Comparison of ENCODE assay signal across 21 mouse cellular contexts in the genomic region with DNA sequence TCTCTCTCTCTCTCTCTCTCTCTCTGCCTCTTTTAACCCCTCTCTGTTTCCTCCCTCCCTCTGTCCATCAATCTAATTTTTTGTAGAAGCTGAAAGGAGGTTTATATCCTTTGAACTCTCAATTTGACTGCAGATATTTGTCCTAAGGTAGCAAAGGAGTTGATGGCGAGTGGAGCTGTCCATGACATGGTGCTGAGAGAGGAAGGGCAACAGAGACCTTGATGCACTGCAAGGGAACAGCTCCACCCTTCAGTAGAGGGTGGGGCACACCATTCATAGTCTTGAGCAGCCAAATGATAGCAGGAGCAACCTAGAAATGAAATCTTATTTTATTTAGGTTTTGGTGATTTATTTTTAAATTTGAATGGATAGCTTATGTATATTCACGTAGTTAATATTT. TPM values are rescaled to one million over a fixed set of nuclear protein-coding genes. Genes with fewer than 3 reads are reported as not detected.
DNase-seq lines count a peak whose midpoint lies in the region; ATAC-seq lines count a peak whose summit lies in the region.
"Had no signal": no experiment of that assay in that cellular context is flagged by ENCODE, and none has a peak within 500 bp of the region (broad histone marks: within the 10 kb centered on the region; RNA-seq: fewer than 3 reads in every experiment).

No protein-coding gene starts in this region.

- no peak overlapping the region for H3K9ac ChIP-seq in forebrain, embryonic 12.5 days
- H3K9ac ChIP-seq: heart, embryonic 12.5 days; lung, embryonic 15.5 days had no signal

- H3K4me2 ChIP-seq in forebrain, embryonic 12.5 days: no peak overlapping the region
- H3K4me2 ChIP-seq: heart, embryonic 12.5 days; lung, embryonic 15.5 days had no signal

- no peaks in the 10 kb centered on the region for H3K36me3 ChIP-seq in forebrain, embryonic 12.5 days (replicated peaks)
- H3K36me3 ChIP-seq: heart, embryonic 12.5 days; lung, embryonic 15.5 days had no signal

- peaks cover 5% of the 10 kb centered on the region; the same call in 1 of the 2 replicates for H3K4me1 ChIP-seq in forebrain, embryonic 12.5 days
- H3K4me1 ChIP-seq: heart, embryonic 12.5 days had no signal

- no peak overlapping the region for H3K4me3 ChIP-seq in forebrain, embryonic 12.5 days (replicated peaks)
- H3K4me3 ChIP-seq: heart, embryonic 12.5 days; lung, embryonic 15.5 days had no signal

- H3K27me3 ChIP-seq in forebrain, embryonic 12.5 days: no peaks in the 10 kb centered on the region
- H3K27me3 ChIP-seq: heart, embryonic 12.5 days; lung, embryonic 15.5 days had no signal

- peak; percentile 17 for DNase-seq in adrenal gland, postnatal 14 days
- no peak for DNase-seq in adrenal gland, adult 2 months
- peak; percentile 32 for DNase-seq in 416B (ENCODE audit: low read depth)
- peak; percentile 35 for DNase-seq in embryo, embryonic 10.5 days (ENCODE audit: low spot score)
- no peak for DNase-seq in right cerebral cortex, adult 18-20 months
- DNase-seq in frontal cortex, postnatal 14 days (ENCODE audit: low spot score in 2 of 2): no peak
- DNase-seq: adrenal gland, adult 8-10 months; cerebellum, adult 11-12 months; cerebellum, postnatal 36 days; kidney, adult 18-20 months; midbrain, embryonic 14.5 days; retina, postnatal 1 day; thymus, adult 18-20 months had no signal

- H3K27ac ChIP-seq in forebrain, embryonic 12.5 days: no peak overlapping the region
- H3K27ac ChIP-seq: lung, embryonic 15.5 days had no signal

- peak; percentile 37; the same call in 1 of the 2 replicates for ATAC-seq in megakaryocyte progenitor cell, adult 5-6 weeks (replicated peaks; ENCODE audit: poor library complexity)
- no peak for ATAC-seq in forebrain, embryonic 12.5 days (ENCODE audit: low FRiP score)
- ATAC-seq: forebrain, embryonic 14.5 days had no signal

- whole genome bisulfite sequencing in forebrain, embryonic 12.5 days: 69% methylated on average over 2 of the region's 2 CpGs

- no peaks in the 10 kb centered on the region for H3K9me3 ChIP-seq in forebrain, embryonic 12.5 days
- H3K9me3 ChIP-seq: heart, embryonic 12.5 days; lung, embryonic 15.5 days had no signal

RNA-seq across cellular contexts. Expression of a gene that starts 55.1 kb away (rescaled TPM):
- total RNA-seq in adrenal gland, postnatal 14 days (2021): not detected in 2 replicates
- under 1 TPM in 1 of 2 experiments, not detected in 1; 0.12 TPM for total RNA-seq in adrenal gland, adult 2 months (2021)
- polyA plus RNA-seq in adrenal gland, adult 2 months (2012; rRNA removed): not detected in 2 replicates
- total RNA-seq in megakaryocyte progenitor cell, adult 5-6 weeks (2015): not detected in 2 replicates
- not detected in 2 replicates for total RNA-seq in megakaryocyte progenitor cell, adult 5-6 weeks (2017)
- 0.18 TPM in 1 of 2 replicates, not detected in the other for polyA plus RNA-seq in forebrain, embryonic 12.5 days (2016; fragmentation: Nextera tagmentation; extraction: Ambion mirVana)
- total RNA-seq: heart, postnatal 25 days; liver, adult 2 months had no signal
- polyA plus RNA-seq: liver, adult 2 months; small intestine, adult 2 months had no signal

Comparison
In these comparisons a context has a peak if more than half of its experiments do, and no peak if none do; other contexts are left out.
1. DNase-seq: peak in adrenal gland, postnatal 14 days (single experiment), 416B (single experiment) and embryo, embryonic 10.5 days (single experiment); none in adrenal gland, adult 2 months (single experiment), right cerebral cortex, adult 18-20 months (single experiment) and frontal cortex, postnatal 14 days (0 of 2).